Comparison of ENCODE assay signal across 8 mouse cellular contexts in genomic region chr17:8597790-8598189, GRCm38 (mm10). TPM values are rescaled to one million over a fixed set of nuclear protein-coding genes. Genes with fewer than 3 reads are reported as not detected.
DNase-seq lines count a peak whose midpoint lies in the region; ATAC-seq and TF ChIP-seq lines count a peak whose summit lies in the region.

No protein-coding gene starts in this region.

- no peaks in the 10 kb centered on the region for H3K9me3 ChIP-seq in kidney, postnatal 0 days (replicated peaks; ENCODE audit: low read length)
- H3K9me3 ChIP-seq in liver, postnatal 0 days (ENCODE audit: low read length), result no peaks in the 10 kb centered on the region

- no peak overlapping the region for H3K4me2 ChIP-seq in kidney, postnatal 0 days (ENCODE audit: low read length)
- no peak overlapping the region for H3K4me2 ChIP-seq in liver, postnatal 0 days (ENCODE audit: low read depth, low read length)

- no peak overlapping the region for H3K9ac ChIP-seq in kidney, postnatal 0 days (ENCODE audit: low read depth, low read length)
- H3K9ac ChIP-seq in liver, postnatal 0 days (replicated peaks), result no peak overlapping the region

- no peak overlapping the region for H3K27ac ChIP-seq in kidney, postnatal 0 days
- no peak overlapping the region for H3K27ac ChIP-seq in liver, postnatal 0 days (ENCODE audit: low read depth)

- 0 out of 2 replicates have a peak, but pooled peaks have one; percentile 33 for ATAC-seq in kidney, postnatal 0 days (replicated peaks; ENCODE audit: low FRiP score, low read depth)
- ATAC-seq in liver, postnatal 0 days, result no peak

- no peak overlapping the region for H3K4me3 ChIP-seq in kidney, postnatal 0 days (replicated peaks; ENCODE audit: low read depth, low read length)
- no peak overlapping the region for H3K4me3 ChIP-seq in liver, postnatal 0 days (ENCODE audit: low read depth, low read length)

- peak; percentile 94 for TF ChIP-seq CTCF in kidney, postnatal 0 days (IDR thresholded peaks at IDR 0.05; ENCODE audit: low read depth)
- TF ChIP-seq CTCF in liver, postnatal 0 days (IDR thresholded peaks at IDR 0.05; ENCODE audit: low read depth), result peak; percentile 88

- no peaks in the 10 kb centered on the region for H3K36me3 ChIP-seq in kidney, postnatal 0 days (ENCODE audit: insufficient read depth, low read length)
- no peaks in the 10 kb centered on the region for H3K36me3 ChIP-seq in liver, postnatal 0 days (replicated peaks; ENCODE audit: insufficient read depth, low read length)

- H3K4me1 ChIP-seq in kidney, postnatal 0 days (replicated peaks; ENCODE audit: insufficient read depth, low read length), result no peaks in the 10 kb centered on the region
- no peaks in the 10 kb centered on the region for H3K4me1 ChIP-seq in liver, postnatal 0 days (ENCODE audit: insufficient read depth)

- H3K27me3 ChIP-seq in kidney, postnatal 0 days (ENCODE audit: insufficient read depth, low read length), result no peaks in the 10 kb centered on the region
- H3K27me3 ChIP-seq in liver, postnatal 0 days (ENCODE audit: insufficient read depth, low read length), result no peaks in the 10 kb centered on the region

- TF ChIP-seq EP300 in liver, postnatal 0 days (IDR thresholded peaks at IDR 0.05; ENCODE audit: low read depth), result no peak

- peak; percentile 41 to 60 for DNase-seq in CD8-positive naive resting alpha-beta T cell, adult 2 months (ENCODE audit: low read depth in 2 of 2, low spot score in 2 of 2)
- DNase-seq in adrenal gland, adult 8-10 months, result peak; percentile 41
- DNase-seq in embryo, embryonic 11.5 days (ENCODE audit: low read depth, low spot score), result peak; percentile 46
- peak; percentile 55 for DNase-seq in heart, adult 8-10 months (ENCODE audit: low spot score)
- peak; percentile 82 for DNase-seq in kidney, postnatal 0 days (ENCODE audit: low spot score)
- peak; percentile 57 for DNase-seq in liver, postnatal 0 days
- DNase-seq in ovary, adult 18-20 months (ENCODE audit: low spot score), result peak; percentile 11
- DNase-seq in thymus, postnatal 0 days (ENCODE audit: low spot score), result peak; percentile 73

- 7% methylated on average over 7 of the region's 7 CpGs for WGBS in kidney, postnatal 0 days
- WGBS in liver, postnatal 0 days (ENCODE audit: insufficient replicate concordance), result 8% methylated on average over 7 of the region's 7 CpGs

RNA-seq across cellular contexts. Expression of gene Gm17087, which starts 31.0 kb away (rescaled TPM):
- total RNA-seq in adrenal gland, adult 8-10 months (2022), result not detected
- not detected for total RNA-seq in heart, adult 8-10 months (2022)
- 0.13 TPM in 1 of 2 replicates, not detected in the other for polyA plus RNA-seq in kidney, postnatal 0 days (2015; fragmentation: Nextera tagmentation; extraction: Ambion mirVana)
- not detected in 2 replicates for polyA plus RNA-seq in liver, postnatal 0 days (2015; fragmentation: Nextera tagmentation; extraction: Ambion mirVana)
- polyA plus RNA-seq in thymus, postnatal 0 days (2015; fragmentation: Nextera tagmentation; extraction: Ambion mirVana), result not detected in 2 replicates

Comparison
In these comparisons a context has a peak if more than half of its experiments do, and no peak if none do; other contexts are left out.
1. DNase-seq: peak in every context shown above with its lines; median percentile 82 in kidney, postnatal 0 days; 73 in thymus, postnatal 0 days; 57 in liver, postnatal 0 days; 55 in heart, adult 8-10 months; 50 in CD8-positive naive resting alpha-beta T cell, adult 2 months; 46 in embryo, embryonic 11.5 days; 41 in adrenal gland, adult 8-10 months; 11 in ovary, adult 18-20 months.